Mouse (Mus musculus) heart, postnatal 14 days (tissue): ENCODE measurements at regions not wholly inside any gene's neighbourhood (a gene's known extent, or its start where the extent isn't known, plus 50 kb on each side); places are given as distances from the start of the nearest gene placed in this dataset.
"Not testable (repeated sequence)": the region's sequence is repeated elsewhere in the genome, so short reads cannot be mapped to it uniquely, and the experiment has no call there.

Experiments
- DNase-seq, 2 experiments: peaks; one replicate each; pipeline ENCODE4 v3.0.0; 2021 to 2022
- intact Hi-C: fragments of 180-260 bp; cut with DNase I; formaldehyde crosslinking; loops from one replicate; pipeline ENCODE4 v1.15.1; 2025

DNA sequence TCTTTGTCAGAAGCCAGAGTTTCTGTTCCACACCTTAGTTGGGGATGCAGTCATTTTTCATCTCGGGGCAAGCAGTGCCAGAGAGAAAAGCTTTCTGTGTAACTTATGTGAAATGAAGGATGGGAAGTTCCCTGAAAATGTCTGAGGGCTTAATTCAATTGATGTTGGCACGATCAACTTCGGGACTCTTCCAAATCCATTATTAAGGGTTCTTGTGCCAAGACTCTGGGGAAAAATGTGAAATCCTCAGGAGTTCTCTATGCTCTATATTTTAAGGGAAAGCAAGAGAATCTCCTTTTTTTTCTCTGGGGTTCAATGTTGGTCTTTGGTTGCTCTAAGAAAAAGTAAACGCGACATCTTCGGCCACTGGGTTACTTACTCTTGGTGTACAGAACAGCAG is 100.9 kb upstream of the Nrip1 start:
- DNase-seq = no peak
- intact Hi-C loops = no loop called here

- DNase-seq = no peak
- intact Hi-C loops = no loop called here
These were observed 98.8 kb upstream of the Nrip1 start for GRCm38 (mm10) chr16:76472386-76472785.

GRCm38 (mm10) chr16:76471081-76471480 is 97.5 kb upstream of the Nrip1 start:
- DNase-seq = no peak
- intact Hi-C loops = no loop called here

DNA sequence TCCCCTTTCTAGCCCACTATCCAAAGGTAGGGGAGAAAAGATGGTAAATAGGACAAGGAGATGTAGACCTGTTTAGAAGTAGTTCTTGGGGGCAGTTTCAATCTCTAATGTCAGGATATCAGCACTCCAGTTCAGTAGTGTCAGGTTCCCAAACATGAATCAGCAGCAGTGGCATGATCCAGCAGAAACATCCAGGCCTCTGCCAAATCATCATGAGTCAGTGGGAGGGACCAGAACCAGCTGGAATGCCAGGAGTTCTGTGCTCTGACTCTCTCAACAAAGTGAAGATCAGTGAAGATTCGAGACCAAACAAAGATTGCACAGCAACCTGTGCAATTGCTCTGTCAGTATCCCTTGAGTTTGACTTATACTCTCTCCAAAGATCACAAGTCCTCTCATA is 85.9 kb upstream of the Nrip1 start:
- intact Hi-C loops = no loop called here

DNA sequence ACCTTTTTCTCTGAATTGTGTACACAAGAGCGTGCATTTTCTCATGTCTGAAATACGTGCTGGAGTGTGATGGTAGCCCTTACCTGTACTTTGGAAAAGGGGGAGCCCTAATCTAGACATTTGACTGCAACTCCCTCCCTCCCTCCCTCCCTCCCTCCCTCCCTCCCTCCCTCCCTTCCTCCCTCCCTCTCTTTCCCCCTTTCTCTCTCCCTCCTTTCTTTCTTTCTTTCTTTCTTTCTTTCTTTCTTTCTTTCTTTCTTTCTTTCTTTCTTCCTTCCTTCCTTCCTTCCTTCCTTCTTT is 82.6 kb upstream of the Nrip1 start:
- intact Hi-C loops = not testable (repeated sequence)

More for the DNA sequence above, 85.9 kb upstream of the Nrip1 start:
- DNase-seq = no peak

DNA sequence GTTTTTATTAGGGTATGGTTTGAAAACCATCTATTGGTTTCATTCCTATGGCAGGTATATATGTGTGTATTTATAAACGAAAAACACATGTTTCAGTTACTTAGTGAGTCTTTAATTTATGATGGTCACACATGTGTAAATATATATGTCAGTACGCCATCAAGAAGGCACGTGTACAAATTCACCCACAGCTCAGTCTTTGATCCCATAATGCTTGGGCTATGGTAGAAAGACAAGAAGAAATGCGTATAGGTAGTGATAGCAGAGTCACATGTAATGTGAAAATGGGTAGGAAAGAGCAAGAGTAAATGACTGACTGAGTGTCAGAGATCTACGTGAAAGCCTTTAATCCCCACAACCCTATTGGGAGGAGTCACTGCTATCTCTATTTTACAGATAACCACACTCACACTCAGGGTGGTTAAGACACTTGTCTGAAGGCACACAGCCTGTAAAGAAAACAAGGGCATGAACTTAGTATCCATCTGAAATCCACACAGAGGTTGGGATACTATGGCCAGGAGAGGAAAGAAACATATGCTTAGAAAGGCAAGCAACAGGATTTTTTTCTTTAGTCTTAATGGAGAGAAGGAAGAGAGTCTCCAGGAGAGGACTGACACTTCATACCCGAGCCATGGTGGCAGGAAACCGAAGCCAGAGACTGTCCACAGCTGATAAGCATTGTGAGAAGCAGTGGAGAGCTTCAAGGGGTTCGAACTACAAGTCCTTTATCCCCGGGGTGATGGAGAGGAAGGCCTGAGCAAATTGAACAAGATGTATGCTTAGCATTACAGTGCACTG is 82.1 kb upstream of the Nrip1 start:
- intact Hi-C loops = no loop called here
- no peak for DNase-seq

More for the DNA sequence above, 82.6 kb upstream of the Nrip1 start:
- DNase-seq = not testable (repeated sequence)

DNA sequence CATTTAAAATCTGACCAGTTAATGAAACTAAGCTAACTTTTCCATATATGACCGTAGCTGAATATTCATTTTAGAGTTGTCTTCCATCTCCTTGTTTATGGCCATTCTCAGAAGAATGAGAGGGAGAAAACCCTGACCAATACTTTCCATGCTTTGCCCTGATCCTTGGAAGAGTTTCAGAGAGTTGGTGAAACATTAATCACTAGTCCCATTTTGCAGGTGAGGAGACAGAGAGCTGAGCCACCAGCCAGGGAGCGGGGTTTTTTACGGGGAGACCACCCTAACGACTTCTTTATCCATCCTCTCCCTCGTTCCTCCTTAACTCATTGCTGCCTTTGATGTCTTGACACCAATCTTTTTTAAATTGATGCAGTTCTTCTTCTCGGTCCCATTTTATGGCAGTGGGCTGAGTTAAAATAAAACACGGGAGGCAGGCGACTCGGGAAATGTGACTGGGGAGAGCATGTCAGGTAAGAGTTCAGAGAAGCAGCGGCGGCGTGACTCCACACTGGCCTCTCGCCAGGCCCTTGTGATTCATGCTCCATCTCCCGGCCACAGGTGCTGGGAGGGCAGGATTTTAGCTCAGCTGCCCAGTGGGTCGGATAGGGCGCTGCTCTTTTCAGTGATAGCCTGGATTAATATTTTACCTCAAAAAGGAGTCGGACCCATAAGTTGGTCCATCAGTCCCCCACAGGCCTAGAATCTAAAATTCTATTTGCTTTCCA is 81.3 kb upstream of the Nrip1 start:
- intact Hi-C loops = no loop called here
- DNase-seq = peak; percentile 25 to 41

GRCm38 (mm10) chr16:76453457-76454200 is 80.0 kb upstream of the Nrip1 start:
- DNase-seq = peak in 1 of 2 experiments; percentile 12
- intact Hi-C loops = no loop called here

GRCm38 (mm10) chr16:76448773-76449172 is 75.1 kb upstream of the Nrip1 start:
- intact Hi-C loops = no loop called here

GRCm38 (mm10) chr16:76447033-76447432 is 73.4 kb upstream of the Nrip1 start:
- no peak for DNase-seq
- intact Hi-C loops = no loop called here

More at GRCm38 (mm10) chr16:76448773-76449172, 75.1 kb upstream of the Nrip1 start:
- DNase-seq = no peak

- no peak for DNase-seq
- intact Hi-C loops = no loop called here
These were observed 71.0 kb upstream of the Nrip1 start for GRCm38 (mm10) chr16:76444668-76445067.

GRCm38 (mm10) chr16:76442635-76443034 is 69.0 kb upstream of the Nrip1 start:
- no peak for DNase-seq

GRCm38 (mm10) chr16:76441803-76442448 is 68.3 kb upstream of the Nrip1 start:
- intact Hi-C loops = no loop called here
- DNase-seq = no peak

More at GRCm38 (mm10) chr16:76442635-76443034, 69.0 kb upstream of the Nrip1 start:
- intact Hi-C loops = no loop called here

DNA sequence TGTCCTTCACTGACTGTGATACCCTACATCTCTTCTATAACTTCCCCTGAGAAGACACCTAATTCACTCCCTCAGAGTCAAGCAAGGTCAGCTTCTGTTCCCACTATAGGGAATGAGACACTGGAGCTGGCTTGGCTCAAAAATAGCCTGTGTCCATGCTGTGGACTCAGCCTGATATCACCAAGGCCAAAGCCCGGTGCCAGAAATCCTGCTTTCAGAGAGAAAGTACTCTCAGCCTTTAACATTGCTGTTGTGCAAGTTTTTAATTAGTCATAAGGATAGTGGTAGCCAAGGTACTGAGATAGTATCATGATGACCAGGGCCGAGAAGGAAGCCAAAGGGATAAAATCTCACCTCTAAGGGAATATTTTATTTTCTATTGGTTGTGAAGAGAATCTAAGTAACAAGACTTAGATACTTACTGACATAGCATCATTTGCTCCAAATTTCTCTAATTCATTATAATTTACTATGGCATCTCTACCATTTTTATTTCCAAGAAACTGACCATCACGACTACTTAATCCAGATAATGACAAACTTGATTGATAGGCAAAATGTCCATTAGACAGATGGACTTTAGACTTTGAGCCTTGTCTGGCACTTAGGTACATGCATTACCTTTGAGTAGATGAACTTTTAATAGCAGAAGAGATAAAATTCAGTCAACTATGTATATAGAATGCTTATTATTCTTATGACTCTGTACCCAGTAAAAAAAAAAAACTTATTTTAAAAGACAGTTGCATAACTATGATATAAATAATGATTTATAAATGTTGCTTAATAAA is 64.7 kb upstream of the Nrip1 start:
- intact Hi-C loops = no loop called here
- DNase-seq = peak; percentile 33 to 37

- intact Hi-C loops = no loop called here
These were observed 62.7 kb upstream of the Nrip1 start for GRCm38 (mm10) chr16:76436290-76436689.

GRCm38 (mm10) chr16:76433076-76433825 is 59.6 kb upstream of the Nrip1 start:
- intact Hi-C loops = no loop called here
- peak in 1 of 2 experiments; percentile 21 for DNase-seq

More at GRCm38 (mm10) chr16:76436290-76436689, 62.7 kb upstream of the Nrip1 start:
- DNase-seq = no peak

- intact Hi-C loops = no loop called here
These were observed 58.7 kb upstream of the Nrip1 start for GRCm38 (mm10) chr16:76432304-76432703.

GRCm38 (mm10) chr16:76429156-76429555 is 55.5 kb upstream of the Nrip1 start:
- DNase-seq = no peak
- intact Hi-C loops = no loop called here

More at GRCm38 (mm10) chr16:76432304-76432703, 58.7 kb upstream of the Nrip1 start:
- DNase-seq = peak; percentile 72 to 74

DNA sequence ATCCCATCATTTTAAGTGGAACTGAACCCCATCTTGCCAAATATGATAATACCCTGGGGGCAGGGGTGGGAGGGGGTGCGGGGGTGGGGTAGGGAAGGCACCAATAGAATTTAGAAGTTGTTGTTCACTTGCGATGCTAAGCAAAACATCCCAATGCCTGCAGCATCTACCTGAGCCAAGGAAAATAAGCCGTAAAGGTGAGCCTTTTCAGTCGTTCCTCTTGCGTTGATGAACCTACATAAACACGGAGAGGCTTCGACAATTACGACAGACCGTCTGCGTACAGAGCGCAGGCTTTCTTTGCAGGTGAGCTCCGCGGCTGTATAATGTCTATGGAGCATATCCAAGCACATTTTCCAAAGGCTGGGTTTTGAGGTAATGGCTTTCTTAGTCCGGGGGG is 50.3 kb upstream of the Nrip1 start:
- intact Hi-C loops = no loop called here
- DNase-seq = no peak
